Mouse (Mus musculus) c-Kit-positive CD71-positive TER-119-negative erythroid progenitor cells, embryonic 14.5 days (primary cell): ENCODE results near the gene Vmn1r208.
"Not testable (repeated sequence)": the region's sequence is repeated elsewhere in the genome, so short reads cannot be mapped to it uniquely, and the experiment has no call there.

Experiments
- DNase-seq: peaks from one replicate; pipeline ENCODE4 v3.0.0-alpha.2; 2013; ENCODE audit warnings: low read depth

Gene Vmn1r208

GRCm38 (mm10) chr13:22777300-22777699 lies at the start of gene Vmn1r208:
Gene Vmn1r208, minus strand, starts transcription at chr13:22777400.
- DNase-seq: not testable (repeated sequence)

GRCm38 (mm10) chr13:22821601-22822000 lies 44.4 kb upstream of the Vmn1r208 start:
- not testable (repeated sequence) for DNase-seq

GRCm38 (mm10) chr13:22809582-22809981 lies 32.4 kb upstream of the Vmn1r208 start, which contains the start of gene Vmn1r209:
Gene Vmn1r209, minus strand, starts transcription at chr13:22809682.
- DNase-seq: not testable (repeated sequence)

- DNase-seq: not testable (repeated sequence)
Observed at GRCm38 (mm10) chr13:22788096-22788495, 10.9 kb upstream of the Vmn1r208 start.

GRCm38 (mm10) chr13:22784159-22784558 lies 7.0 kb upstream of the Vmn1r208 start:
- not testable (repeated sequence) for DNase-seq

GRCm38 (mm10) chr13:22771592-22771991 lies 5.6 kb downstream of the Vmn1r208 start:
- DNase-seq: not testable (repeated sequence)

- DNase-seq: no peak
Observed at GRCm38 (mm10) chr13:22747524-22747923, 29.7 kb downstream of the Vmn1r208 start.

- not testable (repeated sequence) for DNase-seq
Observed at GRCm38 (mm10) chr13:22729529-22729928, 47.7 kb downstream of the Vmn1r208 start, which contains the start of gene Vmn1r207-ps. Gene Vmn1r207-ps, minus strand, starts transcription at chr13:22729629.
